Mouse (Mus musculus): Measurements from ENCODE around the gene Med21. TPM values are rescaled to one million over a fixed set of nuclear protein-coding genes. Genes with fewer than 3 reads are reported as not detected.

The Med21 gene
- 122 and 124 TPM in 2 replicates for polyA plus RNA-seq (2015; fragmentation: Nextera tagmentation; extraction: Ambion mirVana)

GRCm38 (mm10) chr6:146642276-146643183, at the start of gene Med21, which contains the start of gene Tm7sf3:
Gene Med21 (plus strand): TSS chr6:146642547.
Gene Tm7sf3 (minus strand): TSS chr6:146642824.

Other genes starting within 250 kb of the Med21 start
- 5.9 and 7.6 TPM in 2 replicates for gene Itpr2, start 140.3 kb upstream of the Med21 start, polyA plus RNA-seq (2015; fragmentation: Nextera tagmentation; extraction: Ambion mirVana)
- 90.7 and 92.7 TPM in 2 replicates for gene Fgfr1op2, start 65.3 kb upstream of the Med21 start, polyA plus RNA-seq (2015; fragmentation: Nextera tagmentation; extraction: Ambion mirVana)
- gene Ints13, start 64.7 kb upstream of the Med21 start, polyA plus RNA-seq (2015; fragmentation: Nextera tagmentation; extraction: Ambion mirVana) = 27.6 and 30.0 TPM in 2 replicates
- gene Tm7sf3, start 277 bp downstream of the Med21 start, polyA plus RNA-seq (2015; fragmentation: Nextera tagmentation; extraction: Ambion mirVana) = 23.8 and 25.7 TPM in 2 replicates
- gene Stk38l, start 82.4 kb downstream of the Med21 start, polyA plus RNA-seq (2015; fragmentation: Nextera tagmentation; extraction: Ambion mirVana) = 16.1 and 19.0 TPM in 2 replicates
- gene Arntl2, start 153.5 kb downstream of the Med21 start, polyA plus RNA-seq (2015; fragmentation: Nextera tagmentation; extraction: Ambion mirVana) = 8.0 and 9.2 TPM in 2 replicates
- not detected in 2 replicates for gene Smco2, start 207.6 kb downstream of the Med21 start, polyA plus RNA-seq (2015; fragmentation: Nextera tagmentation; extraction: Ambion mirVana)
- 41.3 and 71.5 TPM in 2 replicates for gene Ppfibp1, start 245.9 kb downstream of the Med21 start, polyA plus RNA-seq (2015; fragmentation: Nextera tagmentation; extraction: Ambion mirVana)